Mouse (Mus musculus): ENCODE measurements around the gene Prps1.
A peak's percentile ranks its signal among the peaks of the same experiment; 100 is the strongest.
"Not testable (repeated sequence)": the region's sequence is repeated elsewhere in the genome, so short reads cannot be mapped to it uniquely, and the experiment has no call there.

Prps1 gene

DNA sequence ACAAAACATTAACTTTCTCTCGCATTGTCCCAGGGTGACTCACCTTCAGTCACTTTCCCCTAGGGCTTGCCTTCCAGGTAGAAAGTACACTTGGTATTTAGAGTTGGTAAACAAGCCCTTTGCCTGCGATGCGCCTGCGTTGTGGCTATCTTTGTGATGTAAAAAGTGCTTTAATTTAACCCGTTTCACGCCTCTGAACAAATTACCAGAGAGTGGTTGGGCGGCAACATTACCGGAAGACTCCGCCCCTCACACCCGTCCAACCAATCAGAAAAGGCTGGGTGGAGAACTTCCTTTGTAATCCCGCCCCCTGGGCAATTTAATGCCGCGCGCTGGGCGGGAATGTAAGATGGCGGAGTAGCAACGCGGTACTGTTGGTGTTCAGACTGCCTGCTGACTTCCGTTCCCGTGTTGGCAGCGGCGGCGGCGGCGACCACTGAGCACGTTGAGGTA lies at the start of gene Prps1:
Gene Prps1, plus strand, starts transcription at position 335 of the 453 bp plus-strand sequence.
- DNase-seq = peak; percentile 79

DNA sequence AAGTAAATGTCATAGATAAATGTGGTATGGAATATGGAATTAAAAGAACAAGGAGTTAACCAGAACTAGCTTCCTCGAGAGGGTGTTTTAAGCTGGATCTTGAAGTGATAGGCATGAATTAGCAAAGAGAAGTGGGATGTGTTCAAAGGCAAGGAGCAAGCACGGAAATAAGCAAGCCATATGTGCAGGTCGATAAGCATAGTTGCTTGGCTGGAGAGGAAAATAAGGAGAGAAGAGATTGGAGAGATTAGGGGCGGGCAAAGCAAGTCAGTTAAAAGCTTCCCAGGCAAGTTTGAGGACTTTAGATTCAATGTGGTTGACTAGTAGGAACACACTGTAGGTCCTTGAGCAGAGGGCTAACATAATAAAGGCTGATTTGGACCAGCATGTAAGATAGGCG lies 48.8 kb upstream of the Prps1 start:
- DNase-seq = no peak

- no peak for DNase-seq
Observed at GRCm38 (mm10) chrX:140418467-140418866, 37.9 kb upstream of the Prps1 start.

DNA sequence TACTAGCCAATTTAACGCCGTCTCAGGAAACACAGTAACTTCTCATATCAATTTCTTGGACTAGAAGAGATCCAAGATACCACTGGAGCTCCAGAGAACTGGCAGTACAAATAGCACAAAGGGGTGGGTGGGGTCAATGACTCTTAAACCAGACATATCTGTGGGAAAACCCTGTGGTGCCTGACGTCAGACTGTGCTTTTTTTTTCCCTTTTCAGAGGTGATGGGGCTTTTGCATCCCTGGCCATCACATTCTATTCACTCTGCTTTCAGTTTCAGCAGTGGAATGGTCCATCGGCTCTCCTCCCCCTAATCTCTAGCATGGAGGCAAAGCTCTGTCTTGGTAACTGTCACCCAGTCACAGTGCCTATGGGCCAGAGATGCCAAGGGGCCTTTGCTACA lies 29.3 kb upstream of the Prps1 start:
- DNase-seq = no peak

DNA sequence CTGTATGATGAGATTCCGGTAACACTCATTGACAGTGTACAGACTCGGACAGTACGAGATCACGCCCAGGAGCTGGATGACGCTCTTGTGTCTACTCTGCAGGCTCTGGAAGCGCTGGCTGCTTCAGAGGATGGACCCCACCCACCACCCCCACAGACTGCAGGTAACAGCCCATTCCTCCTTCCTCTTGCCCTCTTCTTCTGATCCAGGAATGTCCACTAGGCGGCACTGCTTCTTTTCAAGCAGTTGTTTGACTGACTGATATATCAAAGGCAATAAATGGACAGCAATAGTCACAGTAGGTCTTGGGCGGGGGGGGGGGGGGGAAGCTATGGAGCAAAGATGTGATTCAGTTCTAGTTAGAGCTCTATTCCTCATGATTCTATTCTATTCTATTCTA lies 28.2 kb upstream of the Prps1 start:
- DNase-seq = no peak

DNA sequence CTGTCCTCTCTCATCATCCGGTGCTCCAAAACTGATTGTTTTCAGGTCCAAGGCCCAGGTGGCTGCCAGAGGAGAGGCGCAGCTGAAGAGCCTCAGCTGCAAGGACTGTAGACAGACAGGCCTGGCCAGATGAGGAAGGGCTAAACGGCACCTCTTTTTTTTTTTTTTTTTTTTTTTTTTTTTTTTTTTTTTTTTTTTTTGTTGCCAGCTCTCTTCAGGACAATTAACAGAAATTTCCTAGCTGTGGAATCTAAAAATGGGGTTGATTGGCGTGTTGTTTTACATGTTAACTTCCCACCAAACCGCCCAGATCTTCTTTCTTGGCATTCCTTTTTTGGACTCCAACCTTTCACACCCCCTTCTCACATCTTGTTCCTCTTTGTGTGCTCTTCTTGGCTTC lies 26.4 kb upstream of the Prps1 start:
- DNase-seq = no peak

- peak; percentile 50 for DNase-seq
Observed at GRCm38 (mm10) chrX:140430506-140430905, 25.9 kb upstream of the Prps1 start.

DNA sequence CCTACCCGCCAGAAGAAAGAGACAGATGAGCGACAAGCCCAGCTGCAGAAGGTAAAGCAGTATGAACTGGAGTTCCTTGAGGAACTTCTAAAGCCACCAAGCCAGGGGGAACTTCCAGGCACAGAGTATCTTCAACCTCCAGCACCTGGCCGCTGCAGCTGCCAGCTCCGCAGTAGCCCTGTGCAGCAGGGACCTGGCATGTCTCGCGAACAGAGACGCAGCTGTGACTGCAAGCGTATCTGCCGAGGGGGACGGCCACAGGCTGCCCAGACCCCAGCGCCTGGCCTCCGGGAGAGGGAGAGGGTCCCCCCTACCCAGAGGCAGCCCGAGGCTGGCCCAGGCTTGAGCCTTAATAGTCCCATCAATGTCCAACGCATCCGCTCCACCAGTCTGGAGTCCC lies 24.4 kb upstream of the Prps1 start:
- DNase-seq = no peak

GRCm38 (mm10) chrX:140432786-140433185 lies 23.6 kb upstream of the Prps1 start:
- DNase-seq = peak; percentile 12

- no peak for DNase-seq
Observed at GRCm38 (mm10) chrX:140437906-140438305, 18.5 kb upstream of the Prps1 start.

GRCm38 (mm10) chrX:140445551-140445950 lies 10.9 kb upstream of the Prps1 start:
- no peak for DNase-seq

- DNase-seq = no peak
Observed at GRCm38 (mm10) chrX:140450071-140450470, 6.3 kb upstream of the Prps1 start.

DNA sequence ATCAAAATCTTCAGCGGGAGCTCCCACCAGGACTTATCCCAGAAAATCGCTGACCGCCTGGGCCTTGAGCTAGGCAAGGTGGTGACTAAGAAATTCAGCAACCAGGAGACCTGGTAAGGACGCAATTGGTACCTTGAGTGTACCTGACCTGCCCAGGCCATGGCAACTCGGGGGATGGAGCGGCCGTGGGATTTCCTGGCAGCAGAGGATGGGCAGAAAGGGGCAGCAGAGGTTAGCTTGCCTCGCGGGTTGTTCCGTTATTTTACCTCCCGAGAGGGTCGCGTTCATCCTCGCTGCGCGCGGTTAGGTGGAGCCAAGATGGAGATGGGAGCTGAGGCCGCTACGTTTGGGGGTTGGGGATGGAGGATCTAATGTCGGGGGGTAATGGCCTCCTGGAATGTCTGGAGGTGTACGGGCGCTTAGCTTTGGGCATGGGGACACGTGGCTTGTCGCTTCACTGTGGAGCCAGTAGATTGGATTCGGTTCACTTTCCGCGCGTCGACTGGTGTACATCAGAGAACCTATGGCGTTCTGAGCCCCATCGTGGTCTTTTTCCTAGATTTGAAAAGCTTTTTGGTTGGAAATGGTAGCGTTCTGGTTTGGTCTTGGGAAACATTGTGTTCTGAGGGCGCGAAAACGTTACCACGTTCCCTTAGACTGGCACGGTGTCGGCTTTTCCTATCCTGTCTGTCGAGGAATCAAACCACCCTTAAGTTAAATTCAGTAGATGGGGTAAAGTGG lies 508 bp downstream of the Prps1 start:
- DNase-seq = no peak

- no peak for DNase-seq
Observed at GRCm38 (mm10) chrX:140457502-140457901, 1.1 kb downstream of the Prps1 start.

DNA sequence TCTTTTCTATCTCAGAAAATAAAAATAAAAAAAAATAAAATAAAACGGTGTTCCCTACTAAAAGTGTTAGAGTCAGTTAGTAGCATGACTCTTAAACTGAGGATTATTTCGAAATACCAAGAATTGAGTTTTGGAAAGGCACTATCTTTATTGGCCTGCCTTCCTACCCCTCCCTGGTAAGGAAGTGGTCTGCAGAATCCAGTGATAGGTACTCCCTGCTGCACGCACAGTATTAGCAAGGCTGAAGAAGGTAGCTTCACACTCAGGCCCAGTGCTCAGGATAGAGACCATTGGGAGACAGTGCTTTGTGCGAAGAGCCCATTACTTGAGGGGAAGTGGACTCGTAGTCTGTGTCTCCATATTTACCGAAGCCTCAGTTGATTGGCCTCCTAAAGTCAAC lies 21.8 kb downstream of the Prps1 start:
- no peak for DNase-seq

DNA sequence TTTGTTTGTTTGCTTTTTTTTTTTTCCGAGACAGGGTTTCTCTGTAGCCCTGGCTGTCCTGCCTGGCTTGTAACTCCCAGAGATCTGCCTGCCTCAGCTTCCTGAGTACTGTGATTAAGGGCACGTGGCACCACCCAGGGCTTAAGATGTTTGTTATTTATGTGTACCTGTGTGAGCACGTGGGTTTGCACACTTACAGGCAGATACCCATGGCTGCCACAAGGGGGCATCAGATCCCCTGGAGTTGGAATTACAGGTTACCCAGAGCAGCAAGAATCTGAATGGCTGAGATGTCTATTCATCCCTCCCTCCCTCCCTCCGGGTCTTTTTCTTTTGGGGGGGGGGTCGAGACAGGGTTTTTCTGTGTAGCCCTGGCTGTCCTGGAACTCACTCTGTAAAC lies 22.8 kb downstream of the Prps1 start:
- DNase-seq = peak; percentile 19

- no peak for DNase-seq
Observed at GRCm38 (mm10) chrX:140489174-140489573, 32.8 kb downstream of the Prps1 start.

GRCm38 (mm10) chrX:140490203-140490602 lies 33.8 kb downstream of the Prps1 start:
- DNase-seq = no peak

- DNase-seq = peak; percentile 20
Observed at GRCm38 (mm10) chrX:140491884-140492571, 35.6 kb downstream of the Prps1 start.

DNA sequence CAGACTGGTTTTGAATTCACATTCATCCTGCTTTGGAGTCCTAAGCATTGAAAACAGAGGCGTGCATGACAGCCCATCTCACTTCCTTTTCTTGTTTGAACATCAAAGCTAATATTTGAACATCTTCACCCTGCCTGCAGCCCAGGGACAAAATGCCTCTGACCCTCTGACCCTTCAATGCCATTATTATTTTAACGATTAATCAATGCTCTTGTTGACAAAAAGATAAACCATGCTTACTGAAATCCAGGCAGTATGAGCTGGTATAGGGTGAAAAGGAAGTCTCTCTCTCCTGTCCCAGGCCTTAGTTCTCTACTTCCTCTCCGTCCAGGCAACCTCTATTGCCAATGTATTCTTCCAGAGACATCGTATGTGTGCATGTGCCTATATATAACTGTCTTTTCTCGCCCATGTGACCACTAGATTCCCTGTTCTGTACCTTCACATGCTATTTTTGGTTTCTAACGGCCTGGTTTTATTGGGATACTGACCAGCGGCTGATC lies 37.2 kb downstream of the Prps1 start:
- DNase-seq = no peak

DNA sequence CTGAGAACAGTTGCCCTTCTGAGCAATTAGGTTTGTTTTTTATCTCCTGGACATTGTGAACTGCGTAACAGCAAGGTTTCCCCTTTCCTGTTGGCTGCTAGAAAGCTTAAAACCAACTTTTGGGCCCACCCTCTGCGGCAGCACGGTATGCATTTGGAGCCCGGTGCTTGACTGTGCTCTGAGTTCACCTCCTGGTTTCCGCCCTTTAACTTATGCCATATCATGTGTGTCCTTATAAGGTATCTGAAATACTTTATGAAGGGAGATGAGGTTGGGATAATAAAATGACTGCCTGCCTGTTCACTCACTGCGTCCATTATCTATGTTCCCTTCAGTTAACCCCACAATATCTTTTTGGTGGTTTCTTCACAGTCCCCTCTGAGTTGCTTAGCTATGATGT lies 37.8 kb downstream of the Prps1 start:
- no peak for DNase-seq

- DNase-seq = not testable (repeated sequence)
Observed at GRCm38 (mm10) chrX:140498431-140498830, 42.0 kb downstream of the Prps1 start.

- no peak for DNase-seq
Observed at GRCm38 (mm10) chrX:140500306-140500705, 43.9 kb downstream of the Prps1 start.

Measured in cerebellum, adult 11-12 months (tissue).